Mouse (Mus musculus) kidney, adult 2 months (tissue): ENCODE measurements around the gene Ipo11.

Source experiments
- CTCF ChIP-seq: fragments of 200-500 bp; conservative IDR thresholded peaks from 2 replicates; pipeline ENCODE4 v1.5.1; 2011; ENCODE audit warnings: low read depth, mild to moderate bottlenecking, control low read depth, low read length, moderate library complexity, mixed read lengths; ENCODE audit not compliant: insufficient read depth, insufficient read length
- POLR2A ChIP-seq: fragments of 200-500 bp; IDR thresholded peaks from one replicate; pipeline ENCODE4 v1.6.1; 2011; ENCODE audit warnings: low read depth, low read length, control low read depth

- peak; percentile 37 for TF ChIP-seq POLR2A
- TF ChIP-seq CTCF: no peak
Observed at GRCm38 (mm10) chr13:106936256-106937137, at the start of gene Ipo11.
